Mouse (Mus musculus): ENCODE results near the gene Olfr5. TPM values are rescaled to one million over a fixed set of nuclear protein-coding genes. Genes with fewer than 3 reads are reported as not detected.
"Not testable (repeated sequence)": the region's sequence is repeated elsewhere in the genome, so short reads cannot be mapped to it uniquely, and the experiment has no call there.

Gene Olfr5
- not detected in 2 replicates for polyA plus RNA-seq (2015; fragmentation: Nextera tagmentation; extraction: Ambion mirVana)

GRCm38 (mm10) chr7:6486841-6487240, at the start of gene Olfr5:
Gene Olfr5, minus strand, starts transcription at chr7:6486941.
- no peak for ATAC-seq
- H3K4me2 ChIP-seq (replicated peaks), result no peak within 1 kb of the TSS
- H3K27me3 ChIP-seq, result no peaks in the 10 kb centered on the region
- no peak within 1 kb of the TSS for H3K9ac ChIP-seq (replicated peaks)
- WGBS, result 53% methylated on average over 2 of the region's 2 CpGs
- no peaks in the 10 kb centered on the region for H3K36me3 ChIP-seq
- H3K9me3 ChIP-seq, result no peaks in the 10 kb centered on the region
- H3K4me3 ChIP-seq (replicated peaks), result no peak within 1 kb of the TSS
- H3K27ac ChIP-seq, result no peak within 1 kb of the TSS
- H3K4me1 ChIP-seq (replicated peaks), result no peaks in the 10 kb centered on the region

DNA sequence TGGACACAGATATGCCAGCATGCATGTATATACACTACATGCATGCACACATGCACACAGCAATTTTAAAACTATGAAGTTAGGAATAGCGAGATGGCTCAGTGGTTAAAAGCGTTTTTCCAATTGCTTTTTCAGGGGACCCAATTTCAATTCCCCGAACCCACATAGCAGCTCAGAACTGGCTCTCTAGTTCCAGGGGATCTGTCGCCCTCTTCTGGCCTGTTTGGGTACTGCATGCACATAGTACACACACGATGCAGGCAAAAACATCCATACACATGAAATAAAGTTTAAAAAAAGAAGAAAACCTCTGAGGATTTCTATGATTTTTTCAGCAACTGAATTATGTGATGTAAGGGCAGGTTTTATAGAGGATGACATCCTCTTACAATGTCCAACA, 39.4 kb upstream of the Olfr5 start:
- H3K9me3 ChIP-seq, result peaks cover 2% of the 10 kb centered on the region

DNA sequence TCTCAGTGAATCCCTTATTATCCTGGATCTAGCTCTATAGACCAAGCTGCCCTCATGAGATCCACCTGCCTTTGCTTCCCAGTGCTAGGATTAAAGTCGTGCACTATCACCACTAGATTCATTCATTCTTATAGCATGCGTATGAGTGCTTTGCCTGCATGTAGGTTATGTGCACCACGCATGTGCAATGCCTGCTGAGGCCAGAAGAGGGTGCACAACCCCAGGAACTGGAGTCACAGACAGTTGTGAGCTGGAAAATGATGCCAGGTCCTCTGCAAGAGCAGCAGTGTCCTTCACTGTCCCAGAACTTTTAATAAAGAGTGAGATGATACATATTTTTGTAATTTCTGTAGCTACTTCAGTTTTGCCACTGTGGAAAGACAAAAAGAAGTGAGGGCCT, 38.3 kb upstream of the Olfr5 start:
- Histone ChIP-seq H3K4me3 (replicated peaks) (no peak overlapping the region), H3K9me3 (peaks cover 7% of the 10 kb centered on the region), H3K27ac (no peak overlapping the region), H3K4me1 (replicated peaks) (no peaks in the 10 kb centered on the region), H3K9ac (replicated peaks) (no peak overlapping the region), H3K4me2 (replicated peaks) (no peak overlapping the region), H3K36me3 (no peaks in the 10 kb centered on the region), H3K27me3 (no peaks in the 10 kb centered on the region)
- WGBS, result 65% methylated on average over 3 of the region's 3 CpGs
- no peak for ATAC-seq

More for the DNA sequence above, 39.4 kb upstream of the Olfr5 start:
- no peak overlapping the region for H3K4me2 ChIP-seq (replicated peaks)
- no peak overlapping the region for H3K27ac ChIP-seq
- H3K4me3 ChIP-seq (replicated peaks), result no peak overlapping the region
- no peaks in the 10 kb centered on the region for H3K27me3 ChIP-seq
- 67% methylated on average over 5 of the region's 5 CpGs for WGBS
- no peaks in the 10 kb centered on the region for H3K36me3 ChIP-seq
- no peak overlapping the region for H3K9ac ChIP-seq (replicated peaks)
- no peak for ATAC-seq
- no peaks in the 10 kb centered on the region for H3K4me1 ChIP-seq (replicated peaks)

DNA sequence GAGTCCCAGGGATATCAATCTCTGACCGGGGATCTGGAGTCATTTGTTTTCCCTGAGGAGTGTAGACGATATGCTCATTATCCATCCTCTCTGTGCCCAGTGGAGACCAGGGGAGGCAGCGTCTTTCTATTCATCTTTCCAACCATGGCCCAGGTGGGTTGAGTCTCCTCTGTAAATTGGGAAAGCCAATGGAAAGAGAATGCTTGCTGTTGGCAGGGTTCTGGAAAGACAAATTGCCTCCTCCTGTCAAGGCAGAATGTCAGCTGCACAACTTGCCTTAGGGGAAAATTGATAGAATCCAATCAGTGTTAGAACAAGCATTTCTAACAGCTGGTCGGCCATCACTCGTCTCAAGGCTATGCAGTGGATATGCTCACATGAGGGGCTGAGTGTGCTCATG, 36.1 kb upstream of the Olfr5 start, which contains the start of gene Olfr1349:
Olfr1349 (minus strand) TSS at position 101 of the 400 bp plus-strand sequence.
- 87% methylated on average over 5 of the region's 5 CpGs for WGBS
- Histone ChIP-seq H3K27me3 (no peaks in the 10 kb centered on the region), H3K4me1 (replicated peaks) (no peaks in the 10 kb centered on the region), H3K36me3 (no peaks in the 10 kb centered on the region), H3K4me2 (replicated peaks) (no peak within 1 kb of the TSS), H3K9ac (replicated peaks) (no peak within 1 kb of the TSS), H3K27ac (no peak within 1 kb of the TSS), H3K9me3 (peaks cover 15% of the 10 kb centered on the region), H3K4me3 (replicated peaks) (no peak within 1 kb of the TSS)
- no peak for ATAC-seq

DNA sequence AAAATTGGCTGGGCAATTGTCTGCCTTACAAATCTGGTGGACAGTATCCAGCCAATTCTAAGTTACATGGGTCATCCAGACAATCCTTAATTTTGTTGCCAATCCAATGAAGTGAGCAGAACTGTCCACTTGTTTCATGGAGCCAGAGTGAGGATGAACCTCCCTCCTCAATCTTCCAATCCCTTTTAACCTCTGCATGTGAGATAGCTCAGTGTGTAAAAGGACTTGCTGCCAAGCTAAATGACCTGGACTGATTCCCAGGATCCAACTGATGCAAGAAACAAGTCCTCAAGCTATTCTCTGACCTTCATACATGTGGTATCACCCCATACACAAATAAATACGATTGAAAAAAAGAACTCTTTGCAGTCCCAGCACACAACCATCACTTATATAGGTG, 34.9 kb upstream of the Olfr5 start:
- ATAC-seq, result no peak
- WGBS, result 32% methylated on average over 1 of the region's 1 CpGs
- Histone ChIP-seq H3K4me3 (replicated peaks) (no peak overlapping the region), H3K27ac (no peak overlapping the region), H3K27me3 (no peaks in the 10 kb centered on the region), H3K4me2 (replicated peaks) (no peak overlapping the region), H3K9ac (replicated peaks) (no peak overlapping the region), H3K4me1 (replicated peaks) (no peaks in the 10 kb centered on the region), H3K36me3 (no peaks in the 10 kb centered on the region), H3K9me3 (peaks cover 13% of the 10 kb centered on the region)

- H3K4me1 ChIP-seq (replicated peaks), result no peaks in the 10 kb centered on the region
- ATAC-seq, result no peak
- 100% methylated on average over 1 of the region's 1 CpGs for WGBS
These were observed 21.9 kb upstream of the Olfr5 start, which contains the start of gene Olfr1348 for GRCm38 (mm10) chr7:6508648-6509047. Gene Olfr1348, minus strand, starts transcription at chr7:6508748.

DNA sequence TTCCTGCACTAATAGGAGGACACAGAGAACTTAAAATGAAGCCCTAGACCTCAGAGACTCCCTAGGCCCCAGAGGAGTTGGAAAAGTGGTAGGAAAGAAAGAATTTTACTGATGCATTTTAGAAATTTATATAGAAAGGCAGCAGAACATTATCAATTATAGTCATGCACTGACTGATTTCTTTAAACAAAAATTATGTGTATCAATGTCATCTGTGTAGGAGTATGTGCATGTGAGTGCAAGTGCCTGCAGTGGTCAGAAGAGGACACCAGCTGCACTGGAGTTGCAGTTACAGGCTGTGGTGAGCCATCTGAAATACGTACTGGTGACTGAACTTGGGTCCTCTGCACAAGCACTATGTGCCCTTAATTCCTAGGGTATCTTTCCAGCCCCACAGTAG, 12.9 kb upstream of the Olfr5 start, which contains the start of gene Olfr1347:
Olfr1347 (minus strand) TSS at position 101 of the 400 bp plus-strand sequence.
- ATAC-seq, result no peak
- Histone ChIP-seq H3K4me2 (replicated peaks) (no peak within 1 kb of the TSS), H3K4me3 (replicated peaks) (no peak within 1 kb of the TSS), H3K27ac (no peak within 1 kb of the TSS), H3K4me1 (replicated peaks) (no peaks in the 10 kb centered on the region), H3K9me3 (0 out of 2 replicates have a peak, but pooled peaks cover 6% of the 10 kb centered on the region), H3K27me3 (no peaks in the 10 kb centered on the region), H3K36me3 (no peaks in the 10 kb centered on the region), H3K9ac (replicated peaks) (no peak within 1 kb of the TSS)
- WGBS, result 63% methylated on average over 1 of the region's 1 CpGs

More at GRCm38 (mm10) chr7:6508648-6509047, 21.9 kb upstream of the Olfr5 start, which contains the start of gene Olfr1348:
- 0 out of 2 replicates have a peak, but pooled peaks cover 6% of the 10 kb centered on the region for H3K9me3 ChIP-seq
- H3K27ac ChIP-seq, result no peak within 1 kb of the TSS
- no peak within 1 kb of the TSS for H3K4me3 ChIP-seq (replicated peaks)
- H3K36me3 ChIP-seq, result no peaks in the 10 kb centered on the region
- no peak within 1 kb of the TSS for H3K4me2 ChIP-seq (replicated peaks)
- H3K9ac ChIP-seq (replicated peaks), result no peak within 1 kb of the TSS
- no peaks in the 10 kb centered on the region for H3K27me3 ChIP-seq

DNA sequence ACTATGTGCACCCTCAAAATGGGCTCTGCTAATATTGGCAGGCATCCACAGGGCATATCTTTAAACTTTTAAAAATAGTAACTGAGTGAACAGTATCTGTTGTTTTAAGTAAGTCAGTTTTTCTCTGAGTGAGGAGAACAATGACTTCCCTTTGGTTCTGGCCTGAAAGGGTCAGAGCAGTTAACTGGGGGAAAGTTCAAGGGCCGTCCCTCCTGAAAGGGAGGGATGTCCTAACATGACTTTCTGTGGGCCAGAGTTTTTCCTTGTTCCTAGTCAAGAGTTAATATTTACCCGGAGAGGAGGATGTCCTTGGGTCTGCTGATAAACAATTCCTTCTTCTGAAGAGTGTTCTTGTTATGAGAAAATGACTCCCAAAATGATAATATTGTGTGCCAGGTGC, 9.1 kb downstream of the Olfr5 start:
- not testable (repeated sequence) for H3K9ac ChIP-seq (replicated peaks); H3K36me3 ChIP-seq; ATAC-seq; H3K4me1 ChIP-seq (replicated peaks); H3K4me2 ChIP-seq (replicated peaks); H3K27me3 ChIP-seq; H3K27ac ChIP-seq; H3K4me3 ChIP-seq (replicated peaks)
- 75% methylated on average over 2 of the region's 2 CpGs for WGBS
- peaks cover 11% of the 10 kb centered on the region; the same call in 1 of the 2 replicates for H3K9me3 ChIP-seq

DNA sequence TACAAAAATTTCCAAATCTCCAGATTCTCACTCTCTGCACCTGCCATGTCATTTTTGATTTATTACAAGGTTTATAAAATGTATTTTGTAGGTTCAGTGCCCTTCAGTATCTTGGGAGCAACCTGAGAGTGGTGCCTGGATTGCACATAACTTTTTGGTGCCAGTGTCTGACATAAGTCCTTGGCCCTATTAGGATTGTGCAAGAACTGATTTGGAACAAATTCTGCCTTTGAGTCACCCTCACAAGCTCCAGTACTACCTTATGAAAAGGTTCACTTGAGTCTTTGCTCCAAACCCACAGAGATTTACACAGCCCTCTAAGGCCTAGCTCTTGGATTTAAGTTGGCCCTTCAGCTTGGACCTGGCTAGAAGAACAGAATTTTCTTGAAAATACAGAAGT, 19.8 kb downstream of the Olfr5 start, which contains the start of gene Olfr1346:
Olfr1346 (plus strand) TSS at position 151 of the 400 bp plus-strand sequence.
- no peak for ATAC-seq
- Histone ChIP-seq H3K4me1 (replicated peaks) (no peaks in the 10 kb centered on the region), H3K9me3 (no peaks in the 10 kb centered on the region; the same call in 1 of the 2 replicates)

GRCm38 (mm10) chr7:6456399-6456798, 30.3 kb downstream of the Olfr5 start:
- H3K27ac ChIP-seq, result no peak overlapping the region
- ATAC-seq, result no peak
- no peak overlapping the region for H3K9ac ChIP-seq (replicated peaks)
- no peaks in the 10 kb centered on the region for H3K4me1 ChIP-seq (replicated peaks)
- H3K36me3 ChIP-seq, result no peaks in the 10 kb centered on the region
- H3K27me3 ChIP-seq, result no peaks in the 10 kb centered on the region
- no peak overlapping the region for H3K4me3 ChIP-seq (replicated peaks)
- H3K4me2 ChIP-seq (replicated peaks), result no peak overlapping the region
- no peaks in the 10 kb centered on the region for H3K9me3 ChIP-seq
- 52% methylated on average over 3 of the region's 3 CpGs for WGBS

More for the DNA sequence above, 19.8 kb downstream of the Olfr5 start, which contains the start of gene Olfr1346:
- Histone ChIP-seq H3K27me3 (no peaks in the 10 kb centered on the region), H3K4me2 (replicated peaks) (no peak within 1 kb of the TSS), H3K36me3 (no peaks in the 10 kb centered on the region), H3K27ac (no peak within 1 kb of the TSS), H3K9ac (replicated peaks) (no peak within 1 kb of the TSS), H3K4me3 (replicated peaks) (no peak within 1 kb of the TSS)

- no peaks in the 10 kb centered on the region for H3K9me3 ChIP-seq
- no peak within 1 kb of the TSS for H3K27ac ChIP-seq
- H3K36me3 ChIP-seq, result no peaks in the 10 kb centered on the region
- H3K27me3 ChIP-seq, result no peaks in the 10 kb centered on the region
- no peak for ATAC-seq
- H3K9ac ChIP-seq (replicated peaks), result no peak within 1 kb of the TSS
- H3K4me1 ChIP-seq (replicated peaks), result no peaks in the 10 kb centered on the region
- H3K4me3 ChIP-seq (replicated peaks), result no peak within 1 kb of the TSS
- H3K4me2 ChIP-seq (replicated peaks), result no peak within 1 kb of the TSS
These were observed 30.9 kb downstream of the Olfr5 start, which contains the start of gene Olfr1336 for GRCm38 (mm10) chr7:6455868-6456267. Gene Olfr1336, plus strand, starts transcription at chr7:6456168.

DNA sequence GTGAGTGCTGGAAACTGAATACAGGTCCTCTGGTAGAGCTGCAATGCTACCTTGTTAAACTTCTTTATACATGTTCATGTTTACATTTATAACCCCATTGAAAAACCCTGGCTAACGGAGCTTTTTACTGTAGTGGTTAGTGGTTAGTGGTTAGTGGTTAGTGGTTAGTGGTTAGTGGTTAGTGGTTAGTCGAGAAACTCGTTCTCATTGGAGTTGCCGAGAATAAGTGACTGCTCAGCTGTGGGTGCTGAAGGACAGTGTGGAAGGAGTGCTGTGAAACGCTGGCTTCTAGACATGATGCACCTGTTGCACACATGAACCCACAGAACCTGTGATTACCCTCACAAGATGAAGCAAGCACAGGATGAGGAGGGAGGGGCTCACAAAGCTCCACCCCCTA, 39.0 kb downstream of the Olfr5 start:
- Histone ChIP-seq H3K4me1 (replicated peaks) (no peaks in the 10 kb centered on the region), H3K27ac (no peak overlapping the region), H3K27me3 (no peaks in the 10 kb centered on the region), H3K36me3 (no peaks in the 10 kb centered on the region), H3K9me3 (no peaks in the 10 kb centered on the region), H3K9ac (replicated peaks) (no peak overlapping the region), H3K4me2 (replicated peaks) (no peak overlapping the region), H3K4me3 (replicated peaks) (no peak overlapping the region)
- WGBS, result 89% methylated on average over 5 of the region's 5 CpGs
- ATAC-seq, result no peak

GRCm38 (mm10) chr7:6441173-6441572, 45.6 kb downstream of the Olfr5 start:
- Histone ChIP-seq H3K4me1 (replicated peaks) (no peaks in the 10 kb centered on the region), H3K4me2 (replicated peaks) (no peak overlapping the region), H3K9ac (replicated peaks) (no peak overlapping the region), H3K27me3 (no peaks in the 10 kb centered on the region), H3K4me3 (replicated peaks) (no peak overlapping the region), H3K9me3 (no peaks in the 10 kb centered on the region), H3K36me3 (no peaks in the 10 kb centered on the region), H3K27ac (no peak overlapping the region)
- ATAC-seq, result no peak
- WGBS, result 51% methylated on average over 2 of the region's 2 CpGs
